Mouse (Mus musculus) erythroid progenitor cell, adult 5-6 weeks (primary cell): ENCODE measurements at regions not wholly inside any gene's neighbourhood (a gene's known extent, or its start where the extent isn't known, plus 50 kb on each side); places are given as distances from the start of the nearest gene placed in this dataset.
"Not testable (repeated sequence)": the region's sequence is repeated elsewhere in the genome, so short reads cannot be mapped to it uniquely, and the experiment has no call there.

Experiments
- ATAC-seq: replicated peaks from 2 replicates; pipeline ENCODE4 v1.8.0; 2016; ENCODE audit warnings: moderate number of reproducible peaks, mild to moderate bottlenecking, moderate TSS enrichment, inconsistent platforms; ENCODE audit not compliant: poor library complexity, low FRiP score, severe bottlenecking

- peak; percentile 65 for ATAC-seq
These were observed 163.5 kb upstream of the Cdkn3 start for GRCm38 (mm10) chr14:46596696-46597359.

GRCm38 (mm10) chr14:46594151-46594550 is 166.2 kb upstream of the Cdkn3 start:
- no peak for ATAC-seq

- ATAC-seq, result no peak
These were observed 168.5 kb upstream of the Cdkn3 start for GRCm38 (mm10) chr14:46591753-46592359.

- ATAC-seq, result no peak
These were observed 169.1 kb upstream of the Cdkn3 start for GRCm38 (mm10) chr14:46591211-46591610.

GRCm38 (mm10) chr14:46586093-46586492 is 174.2 kb upstream of the Cdkn3 start:
- no peak for ATAC-seq

- ATAC-seq, result no peak
These were observed 182.0 kb upstream of the Cdkn3 start for GRCm38 (mm10) chr14:46578051-46579000.

- ATAC-seq, result no peak
These were observed 184.5 kb upstream of the Cdkn3 start for GRCm38 (mm10) chr14:46575889-46576288.

GRCm38 (mm10) chr14:46575414-46575813 is 184.9 kb upstream of the Cdkn3 start:
- ATAC-seq, result no peak

- no peak for ATAC-seq
These were observed 182.9 kb upstream of the Bmp4 start for GRCm38 (mm10) chr14:46573401-46573800.

- not testable (repeated sequence) for ATAC-seq
These were observed 182.5 kb upstream of the Bmp4 start for GRCm38 (mm10) chr14:46572972-46573371.

GRCm38 (mm10) chr14:46571841-46572240 is 181.4 kb upstream of the Bmp4 start:
- no peak for ATAC-seq

- ATAC-seq, result no peak
These were observed 178.8 kb upstream of the Bmp4 start for GRCm38 (mm10) chr14:46569273-46569672.

GRCm38 (mm10) chr14:46567411-46567780 is 176.9 kb upstream of the Bmp4 start:
- ATAC-seq, result no peak

- ATAC-seq, result no peak
These were observed 176.4 kb upstream of the Bmp4 start for GRCm38 (mm10) chr14:46566681-46567410.

GRCm38 (mm10) chr14:46564998-46565397 is 174.5 kb upstream of the Bmp4 start:
- ATAC-seq, result peak; percentile 59

- ATAC-seq, result no peak
These were observed 171.5 kb upstream of the Bmp4 start for GRCm38 (mm10) chr14:46562016-46562415.

GRCm38 (mm10) chr14:46553239-46553638 is 162.8 kb upstream of the Bmp4 start:
- ATAC-seq, result no peak

- no peak for ATAC-seq
These were observed 155.7 kb upstream of the Bmp4 start for GRCm38 (mm10) chr14:46546146-46546545.

GRCm38 (mm10) chr14:46539466-46540187 is 149.2 kb upstream of the Bmp4 start:
- peak; percentile 88 for ATAC-seq
